ENCODE assay signal across 9 mouse cellular contexts in the genomic region with DNA sequence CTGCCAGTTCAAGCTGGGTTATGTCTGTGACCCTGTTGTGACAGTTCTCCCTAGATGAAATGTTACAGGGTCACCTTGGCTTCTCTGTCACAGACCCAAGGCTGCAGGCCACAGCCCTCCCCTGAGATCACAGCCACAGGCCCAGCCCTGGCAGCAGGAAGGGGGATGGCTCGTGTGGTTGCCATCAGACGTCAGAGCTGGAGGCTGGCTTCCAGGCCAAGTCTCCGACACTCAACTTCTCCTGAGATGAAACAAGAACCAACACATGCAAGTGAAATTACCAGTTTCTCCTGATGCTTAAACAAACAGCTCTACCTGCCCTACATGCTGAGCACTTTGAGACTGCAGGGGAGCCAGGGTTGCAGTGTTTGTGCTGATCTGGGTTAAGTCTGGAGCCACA.
DNase-seq lines count a peak whose midpoint lies in the region; ATAC-seq lines count a peak whose summit lies in the region.
"Had no signal": no experiment of that assay in that cellular context is flagged by ENCODE, and none has a peak within 500 bp of the region (broad histone marks: within the 10 kb centered on the region; RNA-seq: fewer than 3 reads in every experiment).

No protein-coding gene starts in this region.

- intact Hi-C loops in left cerebral cortex, postnatal 4 days (cut with DNase I): no loop called here
- intact Hi-C loops in left cerebral cortex, postnatal 36 days (cut with DNase I): loop anchor here (10.0 kb wide), 1 partner anchor 196 kb away; no protein-coding TSS in a partner anchor
- intact Hi-C loops in heart, postnatal 25 days (cut with DNase I): no loop called here

- no peak for ATAC-seq in frontal cortex, adult (ENCODE audit: low TSS enrichment)
- ATAC-seq: midbrain, embryonic 13.5 days had no signal

- DNase-seq in left cerebral cortex, postnatal 4 days: peak; percentile 22
- DNase-seq in left cerebral cortex, postnatal 36 days (ENCODE audit: low spot score in 2 of 2): no peak
- peak; percentile 12 to 19 for DNase-seq in adrenal gland, postnatal 4 days (ENCODE audit: low spot score in 2 of 2)
- peak; percentile 12 for DNase-seq in heart, postnatal 25 days (ENCODE audit: low spot score)
- DNase-seq in skeletal muscle tissue, adult 2 months (ENCODE audit: low read depth, low spot score): peak; percentile 36
- DNase-seq in layer of hippocampus, postnatal 25 days (ENCODE audit: extremely low spot score in 1 of 2, low spot score in 1 of 2): no peak
- no peak for DNase-seq in frontal cortex, postnatal 10 days (ENCODE audit: low spot score in 2 of 2)

Comparison
In these comparisons a context has a peak if more than half of its experiments do, and no peak if none do; other contexts are left out.
1. DNase-seq: peak in left cerebral cortex, postnatal 4 days (single experiment), adrenal gland, postnatal 4 days (2 of 2), heart, postnatal 25 days (single experiment) and skeletal muscle tissue, adult 2 months (single experiment); none in left cerebral cortex, postnatal 36 days (0 of 2), layer of hippocampus, postnatal 25 days (0 of 2) and frontal cortex, postnatal 10 days (0 of 2).